Mouse (Mus musculus) midbrain, embryonic 11.5 days (tissue): ENCODE measurements at regions not wholly inside any gene's neighbourhood (a gene's known extent, or its start where the extent isn't known, plus 50 kb on each side); places are given as distances from the start of the nearest gene placed in this dataset.

Experiments
- ATAC-seq: fragments of 200-750 bp; cut with Nextera tagmentation; 2 replicates; pipeline ENCODE4 v1.8.0; 2017; ENCODE audit warnings: moderate TSS enrichment, moderate library complexity; ENCODE audit not compliant: low FRiP score
- DNase-seq: peaks from one replicate; pipeline ENCODE4 v3.0.0; 2015; ENCODE audit warnings: low spot score; ENCODE audit errors: missing footprints
- H3K27ac ChIP-seq: fragments of 300-500 bp; sonication (generic); 2 replicates; pipeline ENCODE4 v1.5.1; 2014; ENCODE audit warnings: low read depth, low read length
- H3K27me3 ChIP-seq: fragments of 300-500 bp; sonication (generic); 2 replicates; pipeline ENCODE4 v1.6.1; 2014; ENCODE audit warnings: mild to moderate bottlenecking, low read length, moderate library complexity, mixed read lengths; ENCODE audit not compliant: control insufficient read depth, insufficient read depth
- H3K36me3 ChIP-seq: fragments of 300-500 bp; sonication (generic); 2 replicates; pipeline ENCODE4 v1.6.1; 2014; ENCODE audit warnings: mild to moderate bottlenecking, low read length, moderate library complexity, mixed read lengths; ENCODE audit not compliant: control insufficient read depth, insufficient read depth
- H3K4me1 ChIP-seq: fragments of 300-500 bp; sonication (generic); 2 replicates; pipeline ENCODE4 v1.6.1; 2014; ENCODE audit warnings: low read length; ENCODE audit not compliant: control insufficient read depth, insufficient read depth
- H3K4me2 ChIP-seq: fragments of 300-500 bp; sonication (generic); 2 replicates; pipeline ENCODE4 v1.6.1; 2014; ENCODE audit warnings: mild to moderate bottlenecking, moderate library complexity
- H3K4me3 ChIP-seq: fragments of 300-500 bp; sonication (generic); 2 replicates; pipeline ENCODE4 v1.5.1; 2014; ENCODE audit warnings: low read depth, low read length
- H3K9ac ChIP-seq: fragments of 300-500 bp; sonication (generic); 2 replicates; pipeline ENCODE4 v1.6.1; 2014; ENCODE audit warnings: low read length
- H3K9me3 ChIP-seq: fragments of 300-500 bp; sonication (generic); 2 replicates; pipeline ENCODE4 v1.6.1; 2016; ENCODE audit warnings: low read length; ENCODE audit not compliant: control insufficient read depth
- WGBS: fragments of 180-500 bp; shearing (Covaris S2); extraction: QIAGEN DNeasy Blood & Tissue Kit; methylation state at CpG from one replicate; pipeline ENCODE4 v1.1.7; 2014; 5-methylcytosine and 5-hydroxymethylcytosine counted together

DNA sequence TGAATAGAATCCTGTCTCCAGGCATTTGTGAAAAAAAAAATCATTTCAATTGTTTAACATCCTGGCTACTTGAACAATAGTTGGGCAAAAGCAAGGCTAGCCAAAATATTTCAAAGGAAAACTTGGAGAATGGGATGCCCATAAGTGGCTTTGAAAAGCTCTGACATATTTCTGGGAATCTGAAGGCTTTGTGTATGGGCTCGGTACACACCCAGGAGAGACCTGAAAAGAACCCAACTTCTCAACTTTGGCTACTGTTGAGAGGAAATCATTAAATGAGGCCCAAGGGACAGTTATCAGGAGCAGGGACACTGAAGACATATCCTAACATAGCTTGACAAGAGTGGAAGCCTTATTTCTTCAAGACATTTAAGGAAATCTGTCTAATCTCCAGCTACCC lies 179.0 kb downstream of the Cxcl12 start:
- H3K4me1 ChIP-seq: no peaks in the 10 kb centered on the region
- no peak overlapping the region for H3K4me3 ChIP-seq
- no peaks in the 10 kb centered on the region for H3K9me3 ChIP-seq
- 92% methylated on average over 1 of the region's 1 CpGs for WGBS
- no peak for ATAC-seq
- H3K36me3 ChIP-seq: no peaks in the 10 kb centered on the region
- no peak for DNase-seq
- H3K27me3 ChIP-seq: no peaks in the 10 kb centered on the region
- H3K9ac ChIP-seq: no peak overlapping the region
- H3K4me2 ChIP-seq: no peak overlapping the region
- no peak overlapping the region for H3K27ac ChIP-seq

GRCm38 (mm10) chr6:117351846-117352245 lies 183.5 kb downstream of the Cxcl12 start:
- Histone ChIP-seq H3K4me2 (no peak overlapping the region), H3K4me1 (no peaks in the 10 kb centered on the region), H3K27ac (no peak overlapping the region), H3K9me3 (no peaks in the 10 kb centered on the region), H3K36me3 (no peaks in the 10 kb centered on the region), H3K4me3 (no peak overlapping the region), H3K9ac (no peak overlapping the region), H3K27me3 (no peaks in the 10 kb centered on the region)
- no peak for DNase-seq
- ATAC-seq: no peak
- 71% methylated on average over 1 of the region's 1 CpGs for WGBS

DNA sequence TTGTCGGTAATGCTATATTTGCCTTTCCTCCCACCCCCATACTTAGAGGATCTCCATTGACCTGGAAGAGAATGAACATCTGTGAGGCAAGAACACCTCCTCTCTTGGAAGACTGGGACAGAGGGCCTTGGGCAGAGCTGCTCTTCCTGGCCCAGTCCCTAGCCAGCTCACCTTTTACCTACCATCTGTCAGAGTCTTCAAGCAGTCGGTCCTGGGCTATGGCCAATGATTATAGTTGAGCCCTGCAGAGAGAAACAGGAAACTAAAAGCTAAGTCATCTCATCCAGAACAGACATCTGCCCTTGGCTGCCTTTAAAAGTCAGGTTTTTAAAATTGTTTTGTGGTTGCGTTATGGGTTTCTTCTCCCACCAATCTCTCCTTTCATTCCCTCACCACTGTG lies 184.8 kb downstream of the Cxcl12 start:
- DNase-seq: no peak
- no peak for ATAC-seq
- 94% methylated on average over 3 of the region's 3 CpGs for WGBS
- Histone ChIP-seq H3K4me3 (no peak overlapping the region), H3K36me3 (no peaks in the 10 kb centered on the region), H3K9ac (no peak overlapping the region), H3K27ac (no peak overlapping the region), H3K4me2 (no peak overlapping the region), H3K9me3 (no peaks in the 10 kb centered on the region), H3K27me3 (no peaks in the 10 kb centered on the region), H3K4me1 (no peaks in the 10 kb centered on the region)

DNA sequence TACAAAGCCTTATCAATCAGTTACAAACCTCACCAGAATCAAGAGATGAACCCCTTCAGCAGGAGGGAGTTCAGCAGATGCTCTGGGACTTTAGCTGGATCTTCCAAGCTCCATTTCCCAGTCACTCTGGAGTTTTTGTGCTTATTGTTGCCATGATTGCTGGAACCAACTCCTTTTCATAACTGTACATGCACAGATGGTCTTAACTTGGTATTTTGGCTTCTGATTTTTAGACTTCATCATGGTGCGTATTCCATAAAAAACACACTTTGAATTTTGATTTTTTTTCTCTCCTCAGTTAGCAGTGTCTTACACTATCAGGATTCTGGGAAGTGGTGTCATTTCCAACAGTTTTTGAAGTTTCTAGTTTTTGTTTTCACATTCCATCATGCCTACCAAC lies 187.8 kb downstream of the Cxcl12 start:
- H3K27ac ChIP-seq: no peak overlapping the region
- H3K36me3 ChIP-seq: no peaks in the 10 kb centered on the region
- H3K4me1 ChIP-seq: no peaks in the 10 kb centered on the region
- H3K27me3 ChIP-seq: no peaks in the 10 kb centered on the region
- DNase-seq (no peak), ATAC-seq (no peak)
- no peak overlapping the region for H3K4me3 ChIP-seq
- 92% methylated on average over 1 of the region's 1 CpGs for WGBS
- H3K9ac ChIP-seq: no peak overlapping the region
- H3K4me2 ChIP-seq: no peak overlapping the region
- H3K9me3 ChIP-seq: no peaks in the 10 kb centered on the region

GRCm38 (mm10) chr6:117359401-117359800 lies 191.1 kb downstream of the Cxcl12 start:
- Histone ChIP-seq H3K9me3 (no peaks in the 10 kb centered on the region), H3K27ac (no peak overlapping the region), H3K4me1 (no peaks in the 10 kb centered on the region), H3K4me3 (no peak overlapping the region), H3K4me2 (no peak overlapping the region), H3K27me3 (no peaks in the 10 kb centered on the region), H3K9ac (no peak overlapping the region), H3K36me3 (no peaks in the 10 kb centered on the region)
- no peak for DNase-seq
- WGBS: 83% methylated on average over 2 of the region's 2 CpGs
- no peak for ATAC-seq

GRCm38 (mm10) chr6:117366563-117366962 lies 198.2 kb downstream of the Cxcl12 start:
- H3K4me1 ChIP-seq: no peaks in the 10 kb centered on the region
- DNase-seq (no peak), ATAC-seq (no peak)
- H3K4me2 ChIP-seq: no peak overlapping the region
- H3K9ac ChIP-seq: no peak overlapping the region
- WGBS: 88% methylated on average over 6 of the region's 6 CpGs
- H3K27me3 ChIP-seq: no peaks in the 10 kb centered on the region
- H3K4me3 ChIP-seq: no peak overlapping the region
- H3K36me3 ChIP-seq: no peaks in the 10 kb centered on the region
- no peak overlapping the region for H3K27ac ChIP-seq
- H3K9me3 ChIP-seq: no peaks in the 10 kb centered on the region

DNA sequence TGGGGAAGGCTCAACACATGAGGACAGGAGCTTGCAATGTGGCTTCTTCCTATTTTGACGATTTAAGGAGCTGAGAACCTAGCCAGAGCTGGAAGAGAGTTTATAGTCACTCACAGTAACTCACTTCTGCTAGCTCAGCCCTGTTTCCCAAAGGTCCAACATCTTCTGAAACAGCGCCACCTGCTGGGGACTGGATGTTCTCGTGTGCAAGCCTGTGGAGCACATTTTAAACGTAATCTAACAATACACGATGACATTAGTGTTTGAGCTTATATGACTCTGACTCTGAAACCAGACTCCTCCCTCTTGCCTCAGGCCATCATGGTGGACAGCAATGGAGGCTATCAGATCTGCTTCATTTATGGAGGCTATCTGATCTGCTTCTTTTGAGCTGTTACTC lies 207.7 kb downstream of the Cxcl12 start:
- ATAC-seq (no peak), DNase-seq (no peak)
- Histone ChIP-seq H3K9ac (no peak overlapping the region), H3K9me3 (peaks cover 4% of the 10 kb centered on the region; the same call in 1 of the 2 replicates), H3K27ac (no peak overlapping the region), H3K36me3 (no peaks in the 10 kb centered on the region), H3K4me3 (no peak overlapping the region), H3K4me2 (no peak overlapping the region), H3K27me3 (no peaks in the 10 kb centered on the region), H3K4me1 (no peaks in the 10 kb centered on the region)
- WGBS: 94% methylated on average over 5 of the region's 5 CpGs

- no peaks in the 10 kb centered on the region for H3K36me3 ChIP-seq
- H3K27me3 ChIP-seq: no peaks in the 10 kb centered on the region
- H3K27ac ChIP-seq: no peak overlapping the region
- H3K4me2 ChIP-seq: no peak overlapping the region
- WGBS: 87% methylated on average over 4 of the region's 4 CpGs
- H3K4me3 ChIP-seq: no peak overlapping the region
- H3K9me3 ChIP-seq: peaks cover 4% of the 10 kb centered on the region; the same call in 1 of the 2 replicates
- no peak for ATAC-seq
- no peak for DNase-seq
- no peak overlapping the region for H3K9ac ChIP-seq
- no peaks in the 10 kb centered on the region for H3K4me1 ChIP-seq
These were observed 211.6 kb downstream of the Cxcl12 start for GRCm38 (mm10) chr6:117379904-117380303.

- DNase-seq (no peak), ATAC-seq (no peak)
- WGBS: 90% methylated on average over 7 of the region's 7 CpGs
- Histone ChIP-seq H3K27ac (no peak overlapping the region), H3K36me3 (no peaks in the 10 kb centered on the region), H3K9ac (no peak overlapping the region), H3K9me3 (no peaks in the 10 kb centered on the region), H3K4me1 (no peaks in the 10 kb centered on the region), H3K27me3 (no peaks in the 10 kb centered on the region), H3K4me3 (no peak overlapping the region), H3K4me2 (no peak overlapping the region)
These were observed 222.0 kb downstream of the Cxcl12 start for GRCm38 (mm10) chr6:117390233-117390848.

GRCm38 (mm10) chr6:117393480-117393879 lies 225.1 kb downstream of the Cxcl12 start:
- Histone ChIP-seq H3K4me1 (no peaks in the 10 kb centered on the region), H3K9me3 (no peaks in the 10 kb centered on the region), H3K36me3 (no peaks in the 10 kb centered on the region), H3K4me2 (no peak overlapping the region), H3K4me3 (no peak overlapping the region), H3K27me3 (no peaks in the 10 kb centered on the region), H3K27ac (no peak overlapping the region), H3K9ac (no peak overlapping the region)
- ATAC-seq (no peak), DNase-seq (no peak)
